Mouse (Mus musculus): ENCODE results near the gene Mapkapk5. TPM values are rescaled to one million over a fixed set of nuclear protein-coding genes. Genes with fewer than 3 reads are reported as not detected.

Gene Mapkapk5
- total RNA-seq, 1 experiment, result 94.3 TPM

GRCm38 (mm10) chr5:121570787-121571186 lies 25.1 kb upstream of the Mapkapk5 start:
- Histone ChIP-seq H3K9ac (ENCODE audit: insufficient read depth, low read depth, low read length, poor library complexity, severe bottlenecking) (no peak overlapping the region), H3K4me3 (ENCODE audit: insufficient read depth in 1 of 2, low read depth in 1 of 2, low read length in 2 of 2, poor library complexity in 1 of 2, severe bottlenecking in 1 of 2) (no peak overlapping the region), H3K9me3 (ENCODE audit: control insufficient read depth, insufficient read depth, low read depth, low read length) (no peaks in the 10 kb centered on the region), H3K27ac (ENCODE audit: insufficient read depth, low read depth, low read length, poor library complexity, severe bottlenecking) (no peak overlapping the region), H3K4me1 (ENCODE audit: control insufficient read depth in 2 of 2, insufficient read depth in 2 of 2, low read length in 2 of 2, poor library complexity in 1 of 2) (peaks cover 0 to 5% of the 10 kb centered on the region in 2 experiments; a peak in 1 of 4 replicates), H3K36me3 (ENCODE audit: control insufficient read depth, insufficient read depth, low read length, poor library complexity, severe bottlenecking) (peaks cover 49% of the 10 kb centered on the region)
- in situ Hi-C loops (cut with MboI; ENCODE audit: low sequenced_read_pairs in 2 of 2, unreplicated experiment in 2 of 2), result no loop called here
- DNase-seq (ENCODE audit: low read depth, low spot score), result no peak
- TF ChIP-seq HCFC1 (IDR thresholded peaks at IDR 0.05; ENCODE audit: borderline replicate concordance, insufficient read depth, low read length) (no peak), CHD2 (IDR thresholded peaks at IDR 0.05; ENCODE audit: low read depth, low read length) (no peak), ZNF384 (IDR thresholded peaks at IDR 0.05; ENCODE audit: low read depth, low read length) (no peak), ZC3H11A (IDR thresholded peaks at IDR 0.05; ENCODE audit: borderline replicate concordance, low read depth, low read length) (no peak), MAFK (IDR thresholded peaks at IDR 0.05; ENCODE audit: insufficient read depth, low read depth, low read length) (no peak)

GRCm38 (mm10) chr5:121569881-121570420 lies 24.2 kb upstream of the Mapkapk5 start:
- no peak for TF ChIP-seq ZNF384 (IDR thresholded peaks at IDR 0.05; ENCODE audit: low read depth, low read length)
- no peak for TF ChIP-seq ZC3H11A (IDR thresholded peaks at IDR 0.05; ENCODE audit: borderline replicate concordance, low read depth, low read length)
- TF ChIP-seq MAFK (IDR thresholded peaks at IDR 0.05; ENCODE audit: insufficient read depth, low read depth, low read length), result no peak
- TF ChIP-seq CHD2 (IDR thresholded peaks at IDR 0.05; ENCODE audit: low read depth, low read length), result no peak
- TF ChIP-seq HCFC1 (IDR thresholded peaks at IDR 0.05; ENCODE audit: borderline replicate concordance, insufficient read depth, low read length), result no peak
- H3K27ac ChIP-seq (ENCODE audit: insufficient read depth, low read depth, low read length, poor library complexity, severe bottlenecking), result no peak overlapping the region
- H3K36me3 ChIP-seq (ENCODE audit: control insufficient read depth, insufficient read depth, low read length, poor library complexity, severe bottlenecking), result peaks cover 48% of the 10 kb centered on the region
- no peak for DNase-seq (ENCODE audit: low read depth, low spot score)
- H3K4me3 ChIP-seq (ENCODE audit: insufficient read depth in 1 of 2, low read depth in 1 of 2, low read length in 2 of 2, poor library complexity in 1 of 2, severe bottlenecking in 1 of 2), result no peak overlapping the region
- in situ Hi-C loops (cut with MboI; ENCODE audit: low sequenced_read_pairs in 2 of 2, unreplicated experiment in 2 of 2), result no loop called here
- peaks cover 0 to 8% of the 10 kb centered on the region in 2 experiments; a peak in 1 of 4 replicates for H3K4me1 ChIP-seq (ENCODE audit: control insufficient read depth in 2 of 2, insufficient read depth in 2 of 2, low read length in 2 of 2, poor library complexity in 1 of 2)
- no peaks in the 10 kb centered on the region for H3K9me3 ChIP-seq (ENCODE audit: control insufficient read depth, insufficient read depth, low read depth, low read length)
- H3K9ac ChIP-seq (ENCODE audit: insufficient read depth, low read depth, low read length, poor library complexity, severe bottlenecking), result no peak overlapping the region

DNA sequence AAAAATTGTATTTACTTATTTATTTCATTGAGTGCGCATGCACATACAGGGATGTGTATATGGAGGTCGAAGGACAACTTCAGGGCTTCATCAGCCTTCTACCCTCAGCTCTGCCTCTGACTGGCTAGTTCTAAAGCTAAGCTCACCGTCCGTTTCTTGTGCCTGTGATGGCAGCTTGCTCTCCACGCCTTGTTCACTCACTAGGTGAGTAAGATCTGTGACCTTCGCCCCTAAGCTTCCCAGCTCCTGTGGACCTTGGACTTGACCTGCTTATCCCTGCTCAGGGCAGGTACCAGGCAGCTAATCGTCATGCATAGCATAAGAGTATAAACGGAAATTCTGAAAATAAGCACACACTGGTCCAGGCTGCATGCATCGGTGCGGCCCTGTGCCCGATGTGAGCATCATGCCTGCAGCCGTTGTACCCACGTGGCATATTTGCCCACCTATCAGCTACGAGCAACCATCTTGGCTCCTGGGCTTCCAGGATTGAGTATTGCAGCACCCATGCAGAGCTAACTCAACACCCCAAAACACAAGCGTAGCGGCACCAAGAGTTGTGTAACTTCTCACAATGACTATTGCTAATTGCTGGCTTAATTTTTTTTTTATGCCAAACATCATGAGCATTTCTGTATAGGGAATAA lies 20.5 kb upstream of the Mapkapk5 start:
- H3K4me3 ChIP-seq (ENCODE audit: insufficient read depth in 1 of 2, low read depth in 1 of 2, low read length in 2 of 2, poor library complexity in 1 of 2, severe bottlenecking in 1 of 2), result no peak overlapping the region
- no peak for DNase-seq (ENCODE audit: low read depth, low spot score)
- no peak for TF ChIP-seq MAFK (IDR thresholded peaks at IDR 0.05; ENCODE audit: insufficient read depth, low read depth, low read length)
- no peak for TF ChIP-seq CHD2 (IDR thresholded peaks at IDR 0.05; ENCODE audit: low read depth, low read length)
- TF ChIP-seq HCFC1 (IDR thresholded peaks at IDR 0.05; ENCODE audit: borderline replicate concordance, insufficient read depth, low read length), result no peak
- no peak for TF ChIP-seq ZC3H11A (IDR thresholded peaks at IDR 0.05; ENCODE audit: borderline replicate concordance, low read depth, low read length)
- no peak for TF ChIP-seq ZNF384 (IDR thresholded peaks at IDR 0.05; ENCODE audit: low read depth, low read length)
- no peak overlapping the region for H3K27ac ChIP-seq (ENCODE audit: insufficient read depth, low read depth, low read length, poor library complexity, severe bottlenecking)
- peaks cover 0 to 13% of the 10 kb centered on the region in 2 experiments; a peak in 1 of 4 replicates for H3K4me1 ChIP-seq (ENCODE audit: control insufficient read depth in 2 of 2, insufficient read depth in 2 of 2, low read length in 2 of 2, poor library complexity in 1 of 2)
- peaks cover 18% of the 10 kb centered on the region for H3K36me3 ChIP-seq (ENCODE audit: control insufficient read depth, insufficient read depth, low read length, poor library complexity, severe bottlenecking)
- H3K9ac ChIP-seq (ENCODE audit: insufficient read depth, low read depth, low read length, poor library complexity, severe bottlenecking), result no peak overlapping the region
- H3K9me3 ChIP-seq (ENCODE audit: control insufficient read depth, insufficient read depth, low read depth, low read length), result no peaks in the 10 kb centered on the region
- in situ Hi-C loops (cut with MboI; ENCODE audit: low sequenced_read_pairs in 2 of 2, unreplicated experiment in 2 of 2), result no loop called here

DNA sequence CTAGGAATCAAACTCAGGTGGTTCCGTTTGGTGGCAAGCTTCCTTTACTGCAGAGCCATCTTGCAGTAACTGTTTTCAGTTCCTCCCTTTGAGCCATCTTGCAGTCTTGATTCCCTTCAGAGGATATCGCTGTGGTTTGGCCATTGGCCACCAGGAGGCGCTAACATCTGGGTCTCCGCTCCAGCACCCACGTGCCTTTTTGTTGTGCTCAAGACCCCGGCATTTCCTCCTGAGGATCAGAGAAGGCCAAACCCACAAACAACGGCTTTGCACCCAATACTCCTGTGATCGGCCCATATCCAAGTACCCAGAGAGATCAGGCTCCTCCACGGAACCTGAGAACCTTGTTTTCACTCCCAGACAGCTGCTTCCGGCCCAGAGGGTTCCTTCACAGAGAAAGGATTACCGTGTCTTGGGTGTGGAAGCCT lies 18.8 kb upstream of the Mapkapk5 start:
- Histone ChIP-seq H3K4me3 (ENCODE audit: insufficient read depth in 1 of 2, low read depth in 1 of 2, low read length in 2 of 2, poor library complexity in 1 of 2, severe bottlenecking in 1 of 2) (no peak overlapping the region), H3K4me1 (ENCODE audit: control insufficient read depth in 2 of 2, insufficient read depth in 2 of 2, low read length in 2 of 2, poor library complexity in 1 of 2) (peaks cover 0 to 13% of the 10 kb centered on the region in 2 experiments; a peak in 1 of 4 replicates), H3K36me3 (ENCODE audit: control insufficient read depth, insufficient read depth, low read length, poor library complexity, severe bottlenecking) (peaks cover 7% of the 10 kb centered on the region; the same call in 1 of the 2 replicates), H3K27ac (ENCODE audit: insufficient read depth, low read depth, low read length, poor library complexity, severe bottlenecking) (no peak overlapping the region), H3K9me3 (ENCODE audit: control insufficient read depth, insufficient read depth, low read depth, low read length) (no peaks in the 10 kb centered on the region), H3K9ac (ENCODE audit: insufficient read depth, low read depth, low read length, poor library complexity, severe bottlenecking) (peak overlapping the region; percentile 63; the same call in 1 of the 2 replicates)
- TF ChIP-seq ZC3H11A (IDR thresholded peaks at IDR 0.05; ENCODE audit: borderline replicate concordance, low read depth, low read length) (0 out of 2 replicates have a peak, but pooled peaks have one; percentile 13), HCFC1 (IDR thresholded peaks at IDR 0.05; ENCODE audit: borderline replicate concordance, insufficient read depth, low read length) (no peak)
- in situ Hi-C loops (cut with MboI; ENCODE audit: low sequenced_read_pairs in 2 of 2, unreplicated experiment in 2 of 2), result no loop called here
- peak; percentile 95 for DNase-seq (ENCODE audit: low read depth, low spot score)

Data from ES-E14 (cell line).